Mouse (Mus musculus) E14TG2a.4 (cell line): Measurements from ENCODE around the gene Rbm14.
"Not testable (repeated sequence)": the region's sequence is repeated elsewhere in the genome, so short reads cannot be mapped to it uniquely, and the experiment has no call there.

ENCODE experiments used
- H3K27me3 ChIP-seq: 2 replicates; pipeline ENCODE4 v1.6.1; 2014; ENCODE audit warnings: low read length, control low read depth; ENCODE audit not compliant: insufficient read depth
- H3K36me3 ChIP-seq: 2 replicates; pipeline ENCODE4 v1.6.1; 2014; ENCODE audit warnings: low read length, control low read depth; ENCODE audit not compliant: insufficient read depth
- H3K4me1 ChIP-seq: replicated peaks from 2 replicates; pipeline ENCODE4 v1.6.1; 2014; ENCODE audit warnings: low read depth, low read length, control low read depth
- H3K4me3 ChIP-seq: replicated peaks from 2 replicates; pipeline ENCODE4 v1.5.1; 2014; ENCODE audit warnings: mild to moderate bottlenecking, low read length
- H3K9me3 ChIP-seq: 2 replicates; pipeline ENCODE4 v1.6.1; 2014; ENCODE audit warnings: low read length, control low read depth
- CTCF ChIP-seq: conservative IDR thresholded peaks from 2 replicates; pipeline ENCODE4 v1.5.1; 2014; ENCODE audit warnings: low read length
- NANOG ChIP-seq: IDR thresholded peaks from 2 replicates; pipeline ENCODE4 v1.6.1; 2014; ENCODE audit warnings: borderline replicate concordance, low read length, mixed read lengths
- POU5F1 ChIP-seq: IDR thresholded peaks from 2 replicates; pipeline ENCODE4 v1.6.1; 2014; ENCODE audit warnings: low read length, borderline replicate concordance

Rbm14 gene

DNA sequence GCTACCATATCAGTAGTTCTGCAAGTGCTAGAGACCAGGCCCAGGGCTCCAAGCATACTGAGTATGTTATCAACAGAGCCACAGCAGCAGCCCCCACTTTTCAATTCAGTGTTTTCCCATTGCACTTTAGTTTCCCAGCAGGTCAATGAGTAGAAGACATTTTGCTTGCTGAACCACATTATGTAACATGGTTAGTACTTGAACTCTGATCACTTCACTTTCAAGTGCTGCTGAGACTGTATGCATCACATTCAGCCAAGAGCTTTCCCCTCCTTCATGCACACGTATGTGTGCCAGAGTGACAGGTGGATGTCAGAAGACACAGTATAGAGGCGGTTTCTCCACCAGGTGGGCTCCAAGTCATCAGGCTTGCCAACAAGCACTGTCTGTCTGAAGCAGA is 28.5 kb downstream of the Rbm14 start:
- Histone ChIP-seq H3K36me3 (peaks cover 100% of the 10 kb centered on the region), H3K9me3 (no peaks in the 10 kb centered on the region), H3K27me3 (no peaks in the 10 kb centered on the region)

GRCm38 (mm10) chr19:4772785-4773184 is 38.6 kb downstream of the Rbm14 start:
- no peaks in the 10 kb centered on the region for H3K27me3 ChIP-seq
- no peaks in the 10 kb centered on the region for H3K9me3 ChIP-seq
- no peak overlapping the region for H3K4me3 ChIP-seq
- H3K36me3 ChIP-seq = peaks cover 99% of the 10 kb centered on the region
- peaks cover 83% of the 10 kb centered on the region for H3K4me1 ChIP-seq
- TF ChIP-seq POU5F1 (no peak), NANOG (no peak), CTCF (no peak)

More for the DNA sequence above, 28.5 kb downstream of the Rbm14 start:
- H3K4me1 ChIP-seq = peaks cover 97% of the 10 kb centered on the region
- H3K4me3 ChIP-seq = no peak overlapping the region
- TF ChIP-seq NANOG (no peak), POU5F1 (no peak), CTCF (no peak)

GRCm38 (mm10) chr19:4767507-4768148 is 43.8 kb downstream of the Rbm14 start:
- no peak overlapping the region for H3K4me3 ChIP-seq
- H3K27me3 ChIP-seq = no peaks in the 10 kb centered on the region
- no peak for TF ChIP-seq CTCF
- TF ChIP-seq NANOG = no peak
- H3K36me3 ChIP-seq = peaks cover 99% of the 10 kb centered on the region
- peaks cover 84% of the 10 kb centered on the region for H3K4me1 ChIP-seq
- no peaks in the 10 kb centered on the region for H3K9me3 ChIP-seq

- H3K9me3 ChIP-seq = no peaks in the 10 kb centered on the region
- peaks cover 96% of the 10 kb centered on the region for H3K36me3 ChIP-seq
- TF ChIP-seq NANOG (no peak), CTCF (no peak; the same call in 1 of the 2 replicates), POU5F1 (no peak)
- no peak overlapping the region for H3K4me3 ChIP-seq
- H3K27me3 ChIP-seq = no peaks in the 10 kb centered on the region
- peaks cover 90% of the 10 kb centered on the region for H3K4me1 ChIP-seq
Measured at GRCm38 (mm10) chr19:4762876-4763275, 48.6 kb downstream of the Rbm14 start.

DNA sequence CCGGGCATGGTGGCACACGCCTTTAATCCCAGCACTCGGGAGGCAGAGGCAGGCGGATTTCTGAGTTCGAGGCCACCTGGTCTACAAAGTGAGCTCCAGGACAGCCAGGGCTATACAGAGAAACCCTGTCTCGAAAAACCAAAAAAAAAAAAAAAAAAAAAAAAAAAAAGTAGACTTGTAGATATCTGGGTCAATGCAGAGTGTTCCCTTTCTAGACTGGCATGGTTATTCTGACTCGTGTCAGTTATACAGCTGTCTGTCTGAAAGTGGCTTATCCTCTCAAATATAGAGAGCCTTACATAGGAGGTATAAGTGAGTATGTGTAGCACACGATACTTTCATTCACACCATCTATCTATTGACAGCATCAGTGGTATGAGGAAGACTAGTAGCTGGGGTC is 50.9 kb downstream of the Rbm14 start:
- not testable (repeated sequence) for H3K9me3 ChIP-seq

DNA sequence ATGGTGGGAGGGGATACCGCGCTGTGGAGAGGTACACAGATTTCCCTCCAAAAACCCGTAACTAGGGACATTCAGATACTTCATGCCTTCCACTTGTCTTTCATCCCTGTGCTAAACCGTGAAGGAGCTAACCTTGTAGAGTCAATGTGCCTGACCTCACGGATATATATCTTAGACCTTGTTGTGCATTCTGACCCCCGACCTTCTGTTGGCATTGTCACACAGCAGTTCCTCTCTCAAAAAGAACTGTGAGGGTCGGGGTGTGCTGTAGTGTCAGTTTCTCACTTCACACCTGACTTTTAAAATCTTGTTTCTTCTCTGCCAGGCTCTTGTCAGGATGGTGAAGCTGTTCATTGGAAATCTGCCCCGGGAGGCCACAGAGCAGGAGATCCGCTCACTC is 54.5 kb downstream of the Rbm14 start:
- Histone ChIP-seq H3K4me1 (peaks cover 54% of the 10 kb centered on the region), H3K4me3 (peak overlapping the region; percentile 83), H3K36me3 (peaks cover 51% of the 10 kb centered on the region), H3K9me3 (no peaks in the 10 kb centered on the region), H3K27me3 (no peaks in the 10 kb centered on the region)
- TF ChIP-seq NANOG (no peak), POU5F1 (no peak), CTCF (no peak)

More for the DNA sequence above, 50.9 kb downstream of the Rbm14 start:
- H3K36me3 ChIP-seq = peaks cover 79% of the 10 kb centered on the region
- not testable (repeated sequence) for H3K27me3 ChIP-seq, H3K4me3 ChIP-seq
- H3K4me1 ChIP-seq = peaks cover 86% of the 10 kb centered on the region

- H3K9me3 ChIP-seq = no peaks in the 10 kb centered on the region
- no peaks in the 10 kb centered on the region for H3K27me3 ChIP-seq
- peaks cover 50% of the 10 kb centered on the region for H3K36me3 ChIP-seq
- H3K4me3 ChIP-seq = peak within 1 kb of the TSS; percentile 83
- peaks cover 49% of the 10 kb centered on the region for H3K4me1 ChIP-seq
- TF ChIP-seq CTCF (no peak), NANOG (no peak), POU5F1 (no peak)
Measured at GRCm38 (mm10) chr19:4756193-4756911, 55.1 kb downstream of the Rbm14 start, which contains the start of gene Rbm4b. TSS of gene Rbm4b (plus strand) at chr19:4756497.

GRCm38 (mm10) chr19:4755565-4756192 is 55.8 kb downstream of the Rbm14 start:
- Histone ChIP-seq H3K9me3 (no peaks in the 10 kb centered on the region), H3K27me3 (no peaks in the 10 kb centered on the region), H3K4me3 (peak overlapping the region; percentile 83), H3K36me3 (peaks cover 50% of the 10 kb centered on the region), H3K4me1 (peaks cover 42% of the 10 kb centered on the region)
- TF ChIP-seq NANOG = no peak
- TF ChIP-seq CTCF = peak; percentile 69
- no peak for TF ChIP-seq POU5F1
